Mouse (Mus musculus) heart, embryonic 16.5 days (tissue): ENCODE results near the gene Traf6. TPM values are rescaled to one million over a fixed set of nuclear protein-coding genes. Genes with fewer than 3 reads are reported as not detected.

Experiments
- ATAC-seq: fragments of 200-750 bp; cut with Nextera tagmentation; replicated peaks from 2 replicates; pipeline ENCODE4 v1.8.0; 2017; ENCODE audit warnings: moderate number of reproducible peaks; ENCODE audit not compliant: insufficient read depth, low FRiP score; ENCODE audit errors: extremely low read depth
- H3K27ac ChIP-seq: fragments of 300-500 bp; sonication (generic); 2 replicates; pipeline ENCODE4 v1.5.1; 2014; ENCODE audit warnings: mild to moderate bottlenecking, low read length, control low read depth, moderate library complexity
- H3K27me3 ChIP-seq: fragments of 300-500 bp; sonication (generic); 2 replicates; pipeline ENCODE4 v1.6.1; 2014; ENCODE audit warnings: low read length, mixed read lengths; ENCODE audit not compliant: control insufficient read depth, insufficient read depth
- H3K36me3 ChIP-seq: fragments of 300-500 bp; sonication (generic); 2 replicates; pipeline ENCODE4 v1.6.1; 2014; ENCODE audit not compliant: control insufficient read depth, insufficient read depth
- H3K4me1 ChIP-seq: fragments of 300-500 bp; sonication (generic); 2 replicates; pipeline ENCODE4 v1.6.1; 2014; ENCODE audit warnings: low read length, mixed read lengths; ENCODE audit not compliant: control insufficient read depth, insufficient read depth
- H3K4me2 ChIP-seq: fragments of 300-500 bp; sonication (generic); 2 replicates; pipeline ENCODE4 v1.6.1; 2014; ENCODE audit warnings: low read depth, mild to moderate bottlenecking, control low read depth, low read length
- H3K4me3 ChIP-seq: fragments of 300-500 bp; sonication (generic); 2 replicates; pipeline ENCODE4 v1.5.1; 2014; ENCODE audit warnings: mild to moderate bottlenecking, control low read depth, low read length
- H3K9ac ChIP-seq: fragments of 300-500 bp; sonication (generic); 2 replicates; pipeline ENCODE4 v1.6.1; 2014; ENCODE audit warnings: low read length, control low read depth
- H3K9me3 ChIP-seq: fragments of 300-500 bp; sonication (generic); replicated peaks from 2 replicates; pipeline ENCODE4 v1.6.1; 2016; ENCODE audit warnings: low read length; ENCODE audit not compliant: control insufficient read depth
- WGBS: fragments of 180-500 bp; shearing (Covaris S2); extraction: QIAGEN DNeasy Blood & Tissue Kit; methylation state at CpG from one replicate; pipeline ENCODE4 v1.1.7; 2014; 5-methylcytosine and 5-hydroxymethylcytosine counted together
- polyA plus RNA-seq: library from polyadenylated mRNA; unstranded; fragments of >200 nt; fragmentation: Nextera tagmentation; extraction: Ambion mirVana; gene quantifications from 2 replicates; pipeline ENCODE4 v1.2.1, GENCODE M21; 2015

Traf6 gene
- polyA plus RNA-seq, 1 experiment from 2014 or later, result 6.2 TPM

DNA sequence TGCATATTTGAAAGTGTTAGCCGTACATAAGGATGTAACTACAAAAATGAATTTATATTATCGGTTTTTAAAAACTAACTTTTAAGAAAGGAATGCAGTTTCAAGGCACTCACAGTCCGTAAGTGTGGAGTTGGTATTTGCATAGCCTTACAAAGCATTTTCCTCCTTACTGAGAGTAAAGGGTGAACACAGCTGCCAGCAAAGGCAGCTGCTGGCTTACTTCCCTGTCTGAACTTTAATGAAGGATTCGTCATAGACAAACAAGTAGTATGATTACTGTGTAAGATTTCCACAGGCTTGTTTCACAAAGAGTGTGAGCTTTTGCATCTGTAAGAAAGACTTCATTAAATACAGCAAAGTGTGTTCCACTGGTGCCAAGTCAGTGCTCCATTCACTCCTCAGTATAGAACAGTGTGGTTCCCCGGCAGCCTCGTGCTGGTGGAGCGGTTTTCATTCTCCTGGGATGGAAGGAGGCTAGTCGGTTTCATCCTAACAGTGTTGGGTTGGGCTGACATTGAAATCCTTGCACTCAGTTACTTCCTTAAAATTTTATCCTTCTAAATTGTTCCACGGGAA is 12.1 kb downstream of the Traf6 start:
- H3K4me1 ChIP-seq, result no peaks in the 10 kb centered on the region
- no peak for ATAC-seq
- 88% methylated on average over 9 of the region's 9 CpGs for WGBS
- H3K4me3 ChIP-seq, result no peak overlapping the region
- no peaks in the 10 kb centered on the region for H3K27me3 ChIP-seq
- no peak overlapping the region for H3K27ac ChIP-seq
- H3K36me3 ChIP-seq, result peaks cover 39% of the 10 kb centered on the region
- no peaks in the 10 kb centered on the region for H3K9me3 ChIP-seq
- H3K4me2 ChIP-seq, result no peak overlapping the region
- H3K9ac ChIP-seq, result no peak overlapping the region

DNA sequence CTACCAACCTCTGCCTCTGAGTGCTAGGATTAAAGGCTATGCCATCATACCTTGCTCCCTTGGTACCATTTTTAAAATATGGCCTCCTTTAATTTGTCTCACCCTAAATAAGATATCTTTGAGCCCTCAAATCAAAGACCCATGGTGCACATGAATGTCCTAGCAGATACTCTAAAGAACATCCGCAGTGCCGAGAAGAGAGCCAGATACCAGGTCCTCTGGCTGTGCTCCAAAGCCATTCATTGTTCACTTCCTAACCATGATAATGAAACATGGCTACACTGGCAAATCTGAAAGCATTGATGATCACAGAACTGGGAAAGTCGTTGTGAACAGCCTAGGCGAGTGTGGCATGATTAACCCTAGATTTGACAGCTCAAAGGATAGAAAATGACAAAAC is 14.8 kb downstream of the Traf6 start:
- 46% methylated on average over 4 of the region's 4 CpGs for WGBS
- no peak for ATAC-seq
- Histone ChIP-seq H3K4me2 (no peak overlapping the region), H3K27ac (no peak overlapping the region), H3K36me3 (peaks cover 46% of the 10 kb centered on the region), H3K9me3 (no peaks in the 10 kb centered on the region), H3K4me3 (no peak overlapping the region), H3K9ac (no peak overlapping the region), H3K27me3 (no peaks in the 10 kb centered on the region), H3K4me1 (no peaks in the 10 kb centered on the region)

GRCm38 (mm10) chr2:101693577-101694215 is 15.5 kb downstream of the Traf6 start:
- no peak overlapping the region for H3K4me3 ChIP-seq
- ATAC-seq, result no peak
- 50% methylated on average over 5 of the region's 5 CpGs for WGBS
- H3K27me3 ChIP-seq, result no peaks in the 10 kb centered on the region
- H3K27ac ChIP-seq, result no peak overlapping the region
- no peak overlapping the region for H3K4me2 ChIP-seq
- H3K9me3 ChIP-seq, result no peaks in the 10 kb centered on the region
- no peaks in the 10 kb centered on the region for H3K4me1 ChIP-seq
- H3K9ac ChIP-seq, result no peak overlapping the region
- peaks cover 46% of the 10 kb centered on the region for H3K36me3 ChIP-seq

GRCm38 (mm10) chr2:101695584-101695983 is 17.4 kb downstream of the Traf6 start:
- Histone ChIP-seq H3K4me1 (no peaks in the 10 kb centered on the region), H3K27me3 (no peaks in the 10 kb centered on the region), H3K27ac (no peak overlapping the region), H3K4me3 (no peak overlapping the region), H3K4me2 (no peak overlapping the region), H3K9ac (no peak overlapping the region), H3K9me3 (no peaks in the 10 kb centered on the region), H3K36me3 (peaks cover 44% of the 10 kb centered on the region)
- no peak for ATAC-seq
- WGBS, result 90% methylated on average over 7 of the region's 7 CpGs

GRCm38 (mm10) chr2:101699284-101699683 is 21.1 kb downstream of the Traf6 start:
- Histone ChIP-seq H3K27me3 (no peaks in the 10 kb centered on the region), H3K9ac (no peak overlapping the region), H3K36me3 (peaks cover 26% of the 10 kb centered on the region), H3K4me1 (no peaks in the 10 kb centered on the region), H3K4me2 (no peak overlapping the region), H3K27ac (no peak overlapping the region), H3K4me3 (no peak overlapping the region), H3K9me3 (no peaks in the 10 kb centered on the region)
- no peak for ATAC-seq
- WGBS, result 66% methylated on average over 4 of the region's 4 CpGs

- Histone ChIP-seq H3K27me3 (no peaks in the 10 kb centered on the region), H3K36me3 (no peaks in the 10 kb centered on the region), H3K27ac (no peak overlapping the region), H3K4me3 (no peak overlapping the region), H3K9ac (no peak overlapping the region), H3K4me1 (no peaks in the 10 kb centered on the region; the same call in 1 of the 2 replicates), H3K4me2 (no peak overlapping the region), H3K9me3 (no peaks in the 10 kb centered on the region)
- no peak for ATAC-seq
- WGBS, result 43% methylated on average over 5 of the region's 5 CpGs
These were observed 27.8 kb downstream of the Traf6 start for GRCm38 (mm10) chr2:101705941-101706485.

DNA sequence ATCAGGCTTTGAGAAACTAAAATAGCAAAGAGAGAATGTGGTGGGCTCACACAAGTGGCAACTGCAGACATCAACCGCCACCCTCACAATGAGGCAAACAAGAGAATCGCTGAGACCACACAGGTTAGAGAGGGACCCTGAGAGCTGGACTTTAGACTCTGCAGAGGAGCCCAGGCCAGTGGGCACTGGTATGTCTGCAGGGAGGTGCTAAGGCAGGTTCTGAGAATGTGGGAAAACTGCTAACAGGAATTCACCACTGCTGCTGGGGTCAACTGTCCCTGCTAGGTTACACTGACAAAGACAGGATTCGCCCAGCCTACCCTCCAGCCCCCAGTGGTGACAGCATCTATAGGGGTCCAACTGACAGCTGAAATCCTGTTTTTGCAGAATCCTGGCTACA is 33.4 kb downstream of the Traf6 start:
- WGBS, result 74% methylated on average over 3 of the region's 3 CpGs
- Histone ChIP-seq H3K4me3 (no peak overlapping the region), H3K4me1 (peaks cover 4% of the 10 kb centered on the region; the same call in 1 of the 2 replicates), H3K9ac (no peak overlapping the region), H3K9me3 (no peaks in the 10 kb centered on the region), H3K27ac (no peak overlapping the region), H3K4me2 (no peak overlapping the region), H3K36me3 (no peaks in the 10 kb centered on the region), H3K27me3 (no peaks in the 10 kb centered on the region)
- ATAC-seq, result no peak

DNA sequence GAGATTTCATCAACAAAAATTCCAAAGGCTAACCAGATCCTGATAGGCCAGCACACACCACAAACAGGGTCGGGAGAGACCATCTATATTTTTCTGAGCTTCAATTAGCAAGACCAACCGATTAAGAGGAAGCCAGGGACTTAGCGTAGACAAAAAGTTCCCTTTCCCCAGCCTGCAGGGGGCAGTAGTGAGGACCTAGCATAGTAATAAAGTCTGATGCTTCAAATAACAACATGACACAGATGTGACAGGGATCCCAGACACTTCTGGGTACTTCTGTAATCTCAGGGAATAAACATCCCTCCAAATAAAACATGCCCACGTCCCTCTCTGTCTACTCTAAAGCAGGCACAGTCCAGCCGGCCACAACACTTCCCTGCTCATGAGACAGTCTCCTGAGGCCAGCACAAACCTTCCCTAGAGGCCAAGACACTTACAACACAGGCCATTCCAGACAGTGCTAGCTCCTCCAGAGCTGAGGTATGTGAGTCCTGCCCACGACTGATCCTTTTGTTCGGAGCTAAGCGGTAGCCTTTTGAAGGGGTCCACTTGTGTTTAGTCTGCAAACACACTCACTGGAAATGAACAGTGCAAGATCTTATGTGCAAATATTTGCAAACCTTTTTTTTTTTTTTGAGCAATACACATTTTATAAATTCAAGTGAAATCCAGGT is 37.6 kb downstream of the Traf6 start:
- 63% methylated on average over 8 of the region's 8 CpGs for WGBS
- no peaks in the 10 kb centered on the region for H3K9me3 ChIP-seq
- H3K27me3 ChIP-seq, result no peaks in the 10 kb centered on the region
- H3K4me3 ChIP-seq, result no peak overlapping the region
- no peak overlapping the region for H3K9ac ChIP-seq
- no peak overlapping the region for H3K27ac ChIP-seq
- no peaks in the 10 kb centered on the region for H3K36me3 ChIP-seq
- ATAC-seq, result no peak
- peaks cover 4% of the 10 kb centered on the region; the same call in 1 of the 2 replicates for H3K4me1 ChIP-seq
- H3K4me2 ChIP-seq, result no peak overlapping the region

DNA sequence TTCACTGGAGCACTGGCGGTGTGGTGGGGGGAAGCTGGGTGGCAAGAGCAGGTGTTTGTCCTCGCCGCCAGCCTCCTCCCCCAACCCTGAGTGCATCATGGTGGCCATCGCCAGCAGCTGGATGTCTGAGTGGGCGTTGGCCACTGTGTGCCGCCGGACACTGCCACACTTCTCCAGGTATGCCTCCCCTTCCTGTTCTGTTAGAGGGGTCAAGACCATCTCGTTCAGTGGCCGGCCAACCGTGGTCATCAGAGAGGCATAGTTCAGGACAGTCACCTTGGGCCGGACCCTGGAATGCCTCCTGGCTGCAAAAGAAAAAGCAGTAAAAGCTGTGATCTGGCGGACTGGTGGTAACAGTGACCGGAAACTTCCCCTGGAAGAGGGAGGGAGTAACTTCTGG is 38.9 kb downstream of the Traf6 start:
- ATAC-seq, result no peak
- Histone ChIP-seq H3K9me3 (no peaks in the 10 kb centered on the region), H3K36me3 (no peaks in the 10 kb centered on the region), H3K4me1 (no peaks in the 10 kb centered on the region; the same call in 1 of the 2 replicates), H3K4me3 (no peak overlapping the region), H3K27me3 (no peaks in the 10 kb centered on the region), H3K27ac (no peak overlapping the region), H3K4me2 (no peak overlapping the region), H3K9ac (no peak overlapping the region)
- 90% methylated on average over 13 of the region's 13 CpGs for WGBS
